Comparison of ENCODE assay signal across 8 mouse cellular contexts in the genomic region with DNA sequence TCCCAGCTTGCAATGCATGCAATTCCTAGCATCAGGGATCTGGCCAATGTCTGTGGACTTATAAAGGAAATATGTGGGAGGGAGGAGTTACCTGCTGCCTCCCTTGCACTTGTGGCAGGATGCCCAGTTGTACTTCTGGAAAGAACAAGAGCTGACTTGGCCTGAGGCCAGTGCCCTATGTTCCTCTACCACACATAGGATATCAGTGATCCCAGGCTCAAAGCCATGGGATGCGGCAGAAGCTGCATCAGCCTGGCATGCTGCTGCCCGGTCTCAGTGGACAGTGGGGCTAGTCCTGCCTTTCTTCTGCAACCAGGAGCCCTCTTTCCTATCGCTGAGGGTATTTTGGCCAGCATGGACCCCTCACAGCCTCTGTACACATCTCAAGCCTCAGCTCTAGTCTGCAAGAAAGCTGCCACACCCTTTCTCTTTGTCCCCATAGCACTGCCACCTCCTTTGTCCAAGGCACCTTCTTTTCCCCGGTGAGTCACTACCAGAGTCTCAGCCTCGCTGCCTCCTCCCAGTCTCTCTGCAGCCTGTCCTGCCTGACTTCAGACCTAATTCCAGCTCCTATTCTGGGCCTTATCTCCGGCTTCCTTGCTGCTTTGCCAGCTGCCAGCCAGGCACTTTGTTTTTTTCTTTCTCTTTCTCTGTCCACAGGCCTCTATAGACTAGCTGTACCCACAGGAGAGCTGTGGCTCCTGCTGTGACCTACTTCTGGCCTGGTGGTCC. TPM values are rescaled to one million over a fixed set of nuclear protein-coding genes. Genes with fewer than 3 reads are reported as not detected.
DNase-seq lines count a peak whose midpoint lies in the region; ATAC-seq lines count a peak whose summit lies in the region.

No protein-coding gene starts in this region.

- H3K36me3 ChIP-seq in liver, embryonic 11.5 days (ENCODE audit: control insufficient read depth, insufficient read depth, low read length) = no peaks in the 10 kb centered on the region

- peaks cover 29% of the 10 kb centered on the region for H3K4me1 ChIP-seq in liver, embryonic 11.5 days (replicated peaks; ENCODE audit: control insufficient read depth, insufficient read depth, low read length)

- WGBS in liver, embryonic 11.5 days = 73% methylated on average over 6 of the region's 6 CpGs

- no peak for ATAC-seq in liver, embryonic 11.5 days (replicated peaks; ENCODE audit: low FRiP score)

- H3K27ac ChIP-seq in liver, embryonic 11.5 days (ENCODE audit: low read depth, low read length) = peak overlapping the region; percentile 3; the same call in 1 of the 2 replicates

- no peaks in the 10 kb centered on the region for H3K27me3 ChIP-seq in liver, embryonic 11.5 days (replicated peaks; ENCODE audit: control insufficient read depth, insufficient read depth, low read length)

- DNase-seq in gastrocnemius, postnatal 10 days = peak; percentile 39
- no peak for DNase-seq in gastrocnemius, adult 18-20 months (ENCODE audit: low spot score)
- DNase-seq in cerebellum, adult 18-20 months = peak; percentile 87 to 89
- peak; percentile 65 for DNase-seq in heart, adult 8-10 months (ENCODE audit: low spot score)
- DNase-seq in kidney, adult 8-10 months = peak; percentile 94 to 95
- DNase-seq in liver, embryonic 11.5 days (ENCODE audit: low spot score) = no peak
- DNase-seq in ovary, postnatal 14 days (ENCODE audit: low spot score) = peak; percentile 71
- DNase-seq in embryo, embryonic 10 days (ENCODE audit: low spot score) = no peak

- no peak overlapping the region for H3K9ac ChIP-seq in liver, embryonic 11.5 days (ENCODE audit: low read depth, low read length)

- no peak overlapping the region for H3K4me2 ChIP-seq in liver, embryonic 11.5 days

- H3K9me3 ChIP-seq in liver, embryonic 11.5 days (ENCODE audit: control insufficient read depth, low read length) = no peaks in the 10 kb centered on the region

- H3K4me3 ChIP-seq in liver, embryonic 11.5 days (ENCODE audit: low read depth, low read length) = no peak overlapping the region

RNA-seq across cellular contexts. Expression of a gene that starts 28.0 kb away (rescaled TPM):
- total RNA-seq in gastrocnemius, postnatal 10 days (2021) = 10 to 100 TPM; 50.3 to 53.6 TPM
- 10 to 100 TPM; 42.4 to 45.8 TPM for total RNA-seq in gastrocnemius, adult 18-20 months (2021)
- 10 to 100 TPM; 56.2 to 69.2 (median 65.3) TPM for total RNA-seq in heart, adult 8-10 months (2022)
- 161 TPM in 2 replicates for polyA plus RNA-seq in liver, embryonic 11.5 days (2014; fragmentation: Nextera tagmentation; extraction: Ambion mirVana)

RNA-seq across cellular contexts. Expression of a gene that starts 30.3 kb away (rescaled TPM):
- total RNA-seq in gastrocnemius, postnatal 10 days (2021) = 1 to 10 TPM; 2.2 to 3.4 TPM
- 1 to 10 TPM; 3.6 to 3.7 TPM for total RNA-seq in gastrocnemius, adult 18-20 months (2021)
- total RNA-seq in heart, adult 8-10 months (2022) = 10 to 100 TPM in 1 of 4 experiments, 1 to 10 TPM in 3; 5.8 to 10.8 (median 8.5) TPM
- polyA plus RNA-seq in liver, embryonic 11.5 days (2014; fragmentation: Nextera tagmentation; extraction: Ambion mirVana) = 8.0 TPM in 2 replicates

RNA-seq across cellular contexts. Expression of a gene that starts 57.4 kb away (rescaled TPM):
- 100 to 1,000 TPM; 260 to 321 TPM for total RNA-seq in gastrocnemius, postnatal 10 days (2021)
- 100 to 1,000 TPM; 624 to 860 TPM for total RNA-seq in gastrocnemius, adult 18-20 months (2021)
- total RNA-seq in heart, adult 8-10 months (2022) = over 10,000 TPM; 10,766 to 11,632 (median 11,251) TPM
- polyA plus RNA-seq in liver, embryonic 11.5 days (2014; fragmentation: Nextera tagmentation; extraction: Ambion mirVana) = 2.1 and 6.8 TPM in 2 replicates

Comparison
In these comparisons a context has a peak if more than half of its experiments do, and no peak if none do; other contexts are left out.
1. DNase-seq: peak in gastrocnemius, postnatal 10 days (single experiment), cerebellum, adult 18-20 months (2 of 2), heart, adult 8-10 months (single experiment), kidney, adult 8-10 months (2 of 2) and ovary, postnatal 14 days (single experiment); none in gastrocnemius, adult 18-20 months (single experiment), liver, embryonic 11.5 days (single experiment) and embryo, embryonic 10 days (single experiment).
2. RNA of a gene that starts 57.4 kb away (total RNA-seq): 10,766 to 11,632 TPM in heart, adult 8-10 months; 624 to 860 TPM in gastrocnemius, adult 18-20 months and 260 to 321 TPM in gastrocnemius, postnatal 10 days; every median in the first group is over 10 times any median in the second.